Mouse (Mus musculus) E14TG2a.4 (cell line): ENCODE results near the gene Orm1.

Experiments used
- CTCF ChIP-seq: conservative IDR thresholded peaks from 2 replicates; pipeline ENCODE4 v1.5.1; 2014; ENCODE audit warnings: low read length
- NANOG ChIP-seq: IDR thresholded peaks from 2 replicates; pipeline ENCODE4 v1.6.1; 2014; ENCODE audit warnings: borderline replicate concordance, low read length, mixed read lengths

- TF ChIP-seq CTCF (no peak), NANOG (no peak)
Measured at GRCm38 (mm10) chr4:63356981-63357570, 12.7 kb downstream of the Orm1 start.
